Mouse (Mus musculus) hindbrain, embryonic 10.5 days (tissue): ENCODE data around the gene Gm28308. TPM values are rescaled to one million over a fixed set of nuclear protein-coding genes. Genes with fewer than 3 reads are reported as not detected.

Experiments used
- DNase-seq: peaks from one replicate; pipeline ENCODE4 v3.0.0-alpha.2; 2017; ENCODE audit warnings: low spot score
- H3K27ac ChIP-seq: fragments of 300-500 bp; sonication (generic); 2 replicates; pipeline ENCODE4 v1.5.1; 2016; ENCODE audit warnings: mild to moderate bottlenecking, moderate library complexity
- H3K27me3 ChIP-seq: fragments of 300-500 bp; sonication (generic); 2 replicates; pipeline ENCODE4 v1.6.1; 2016; ENCODE audit warnings: mild to moderate bottlenecking; ENCODE audit not compliant: poor library complexity, insufficient read depth, severe bottlenecking
- H3K36me3 ChIP-seq: fragments of 300-500 bp; sonication (generic); 2 replicates; pipeline ENCODE4 v1.6.1; 2016; ENCODE audit warnings: mild to moderate bottlenecking, moderate library complexity
- H3K4me1 ChIP-seq: fragments of 300-500 bp; sonication (generic); replicated peaks from 2 replicates; pipeline ENCODE4 v1.6.1; 2016; ENCODE audit warnings: mild to moderate bottlenecking
- H3K4me3 ChIP-seq: fragments of 300-500 bp; sonication (generic); 2 replicates; pipeline ENCODE4 v1.5.1; 2016; ENCODE audit warnings: mild to moderate bottlenecking, moderate library complexity
- H3K9me3 ChIP-seq: fragments of 300-500 bp; sonication (generic); 2 replicates; pipeline ENCODE4 v1.6.1; 2016; ENCODE audit warnings: mild to moderate bottlenecking, moderate library complexity
- WGBS: fragments of 180-500 bp; shearing (Covaris S2); methylation state at CpG from one replicate; pipeline ENCODE4 v1.1.7; 2016; 5-methylcytosine and 5-hydroxymethylcytosine counted together
- polyA plus RNA-seq: library from polyadenylated mRNA; unstranded; fragments of >200 nt; fragmentation: Nextera tagmentation; extraction: Ambion mirVana; gene quantifications from 2 replicates; pipeline ENCODE4 v1.2.1, GENCODE M21; 2016

Gm28308 gene
- polyA plus RNA-seq, 1 experiment from 2014 or later: not detected

GRCm38 (mm10) chr6:52200073-52200750 is 12.9 kb downstream of the Gm28308 start:
- H3K27ac ChIP-seq: no peak overlapping the region
- no peaks in the 10 kb centered on the region for H3K9me3 ChIP-seq
- peaks cover 16% of the 10 kb centered on the region for H3K4me1 ChIP-seq
- H3K27me3 ChIP-seq: peaks cover 100% of the 10 kb centered on the region
- no peak for DNase-seq
- 2% methylated on average over 30 of the region's 30 CpGs for WGBS
- no peaks in the 10 kb centered on the region for H3K36me3 ChIP-seq
- H3K4me3 ChIP-seq: no peak overlapping the region

- H3K4me3 ChIP-seq: no peak overlapping the region
- peaks cover 1% of the 10 kb centered on the region; the same call in 1 of the 2 replicates for H3K4me1 ChIP-seq
- H3K36me3 ChIP-seq: no peaks in the 10 kb centered on the region
- DNase-seq: no peak
- peaks cover 100% of the 10 kb centered on the region for H3K27me3 ChIP-seq
- no peaks in the 10 kb centered on the region for H3K9me3 ChIP-seq
- WGBS: under 1% methylated on average over 10 of the region's 10 CpGs
- no peak overlapping the region for H3K27ac ChIP-seq
Measured at GRCm38 (mm10) chr6:52197271-52197670, 15.9 kb downstream of the Gm28308 start.

- Histone ChIP-seq H3K36me3 (no peaks in the 10 kb centered on the region), H3K4me3 (no peak overlapping the region), H3K27ac (no peak overlapping the region), H3K27me3 (peaks cover 100% of the 10 kb centered on the region), H3K9me3 (no peaks in the 10 kb centered on the region), H3K4me1 (peaks cover 6% of the 10 kb centered on the region)
- no peak for DNase-seq
- 2% methylated on average over 9 of the region's 9 CpGs for whole genome bisulfite sequencing
Measured at GRCm38 (mm10) chr6:52196811-52197210, 16.3 kb downstream of the Gm28308 start.

GRCm38 (mm10) chr6:52194690-52195089 is 18.4 kb downstream of the Gm28308 start:
- WGBS: 3% methylated on average over 10 of the region's 10 CpGs
- H3K36me3 ChIP-seq: no peaks in the 10 kb centered on the region
- no peaks in the 10 kb centered on the region for H3K9me3 ChIP-seq
- no peak for DNase-seq
- H3K27me3 ChIP-seq: peaks cover 100% of the 10 kb centered on the region
- H3K4me1 ChIP-seq: peaks cover 17% of the 10 kb centered on the region
- no peak overlapping the region for H3K4me3 ChIP-seq
- H3K27ac ChIP-seq: no peak overlapping the region

GRCm38 (mm10) chr6:52191860-52192550 is 21.1 kb downstream of the Gm28308 start:
- under 1% methylated on average over 41 of the region's 55 CpGs for WGBS
- DNase-seq: peak; percentile 80
- H3K27ac ChIP-seq: 0 out of 2 replicates have a peak overlapping the region, but pooled peaks have one; percentile 8

DNA sequence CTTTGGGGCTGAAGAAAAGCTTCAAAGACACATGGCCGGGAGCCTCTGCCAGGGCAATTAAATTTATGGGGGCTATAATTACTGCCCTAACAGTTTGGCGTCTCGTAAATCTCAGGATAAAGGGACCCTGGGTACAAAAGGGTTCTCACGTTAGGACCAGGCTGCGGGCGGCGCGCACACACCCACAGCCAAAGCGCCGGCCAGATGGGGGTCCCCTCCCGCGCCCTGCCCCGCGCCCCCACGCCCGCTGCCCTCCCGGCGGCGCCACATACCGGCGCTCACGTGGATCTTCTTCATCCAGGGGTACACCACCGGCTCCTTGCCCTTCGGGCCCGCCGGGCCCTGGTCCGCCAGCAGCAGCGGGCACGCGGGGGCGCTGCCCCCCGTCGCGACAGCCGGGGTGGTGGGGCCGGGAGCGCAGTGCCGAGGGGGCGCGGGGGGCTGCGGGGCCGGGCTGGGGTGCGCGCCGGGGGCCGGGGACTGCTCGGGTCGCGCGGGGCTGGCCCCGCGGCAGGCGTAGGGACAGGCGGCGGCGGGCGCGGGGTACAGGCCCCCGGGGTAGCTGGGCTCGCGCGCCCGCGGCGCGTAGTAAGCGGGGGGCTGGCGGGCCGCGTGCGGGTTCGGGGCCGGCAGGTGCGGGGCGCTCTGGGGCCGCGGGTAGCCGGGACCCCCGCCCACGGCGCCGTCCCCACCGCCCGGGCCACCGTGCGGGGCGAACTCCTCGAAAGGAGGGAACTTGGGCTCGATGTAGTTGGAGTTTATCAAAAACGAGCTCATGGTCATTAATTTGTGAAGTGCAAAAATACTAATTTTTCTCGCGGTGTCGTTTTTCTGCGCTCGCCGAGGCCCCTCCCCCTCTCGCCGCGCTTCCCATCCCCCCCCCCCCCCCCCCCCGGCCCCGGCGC is 22.0 kb downstream of the Gm28308 start, which contains the start of gene Hoxa4:
TSS of gene Hoxa4 (minus strand) at position 848 of the 905 bp plus-strand sequence.
- 2% methylated on average over 92 of the region's 102 CpGs for whole genome bisulfite sequencing
- H3K4me3 ChIP-seq: peak within 1 kb of the TSS; percentile 55
- H3K36me3 ChIP-seq: no peaks in the 10 kb centered on the region
- no peaks in the 10 kb centered on the region for H3K9me3 ChIP-seq
- peaks cover 17% of the 10 kb centered on the region for H3K4me1 ChIP-seq
- H3K27ac ChIP-seq: peak within 1 kb of the TSS; percentile 69
- peaks cover 100% of the 10 kb centered on the region for H3K27me3 ChIP-seq
- DNase-seq: no peak

More at GRCm38 (mm10) chr6:52191860-52192550, 21.1 kb downstream of the Gm28308 start:
- no peaks in the 10 kb centered on the region for H3K36me3 ChIP-seq
- no peaks in the 10 kb centered on the region for H3K9me3 ChIP-seq
- peaks cover 100% of the 10 kb centered on the region for H3K27me3 ChIP-seq
- H3K4me3 ChIP-seq: peak overlapping the region; percentile 55
- peaks cover 17% of the 10 kb centered on the region for H3K4me1 ChIP-seq

DNA sequence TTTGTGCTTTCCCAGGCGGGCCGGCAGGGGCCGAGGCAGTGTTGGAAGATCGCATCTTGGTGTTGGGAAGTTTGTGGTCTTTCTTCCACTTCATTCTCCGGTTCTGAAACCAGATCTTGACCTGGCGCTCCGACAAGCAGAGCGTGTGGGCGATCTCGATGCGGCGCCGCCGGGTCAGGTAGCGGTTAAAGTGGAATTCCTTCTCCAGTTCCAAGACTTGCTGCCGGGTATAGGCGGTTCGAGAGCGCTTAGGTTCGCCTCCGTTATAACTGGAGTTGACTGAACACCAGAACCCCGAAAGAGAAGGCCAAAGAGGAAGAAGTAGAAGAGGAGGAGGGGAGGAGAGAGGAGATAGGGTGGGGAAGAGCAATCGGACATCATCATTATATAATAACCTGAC is 22.7 kb downstream of the Gm28308 start:
- DNase-seq: no peak
- Histone ChIP-seq H3K27ac (no peak overlapping the region), H3K4me1 (peaks cover 17% of the 10 kb centered on the region), H3K27me3 (peaks cover 100% of the 10 kb centered on the region), H3K36me3 (no peaks in the 10 kb centered on the region), H3K4me3 (peak overlapping the region; percentile 55; the same call in 1 of the 2 replicates), H3K9me3 (no peaks in the 10 kb centered on the region)
- under 1% methylated on average over 23 of the region's 23 CpGs for WGBS

DNA sequence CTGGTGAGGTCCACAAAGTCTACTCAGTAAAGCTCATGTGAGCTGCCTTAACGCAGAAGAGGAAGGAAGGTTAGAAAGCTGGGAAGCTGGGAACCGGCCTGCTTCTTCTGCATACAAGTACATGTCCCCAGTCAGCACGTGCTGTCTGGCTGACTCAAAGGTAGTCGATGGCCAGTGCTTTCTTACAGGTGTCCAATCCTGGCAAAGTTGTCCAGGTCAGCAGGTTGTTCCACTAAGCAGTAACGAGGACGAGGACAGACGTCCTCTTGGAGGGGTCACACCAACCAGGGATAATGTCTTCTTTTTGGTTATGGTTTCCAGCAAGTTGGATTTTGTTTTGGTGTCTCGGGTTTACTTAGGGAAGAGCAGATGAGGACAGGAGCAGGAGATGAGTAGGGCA is 23.2 kb downstream of the Gm28308 start:
- peaks cover 17% of the 10 kb centered on the region for H3K4me1 ChIP-seq
- no peak for DNase-seq
- no peak overlapping the region for H3K27ac ChIP-seq
- peaks cover 100% of the 10 kb centered on the region for H3K27me3 ChIP-seq
- no peaks in the 10 kb centered on the region for H3K36me3 ChIP-seq
- 4% methylated on average over 8 of the region's 8 CpGs for WGBS
- no peaks in the 10 kb centered on the region for H3K9me3 ChIP-seq
- H3K4me3 ChIP-seq: peak overlapping the region; percentile 55; the same call in 1 of the 2 replicates

- WGBS: 4% methylated on average over 5 of the region's 5 CpGs
- Histone ChIP-seq H3K9me3 (no peaks in the 10 kb centered on the region), H3K36me3 (no peaks in the 10 kb centered on the region), H3K27me3 (peaks cover 100% of the 10 kb centered on the region), H3K4me3 (no peak overlapping the region), H3K4me1 (peaks cover 17% of the 10 kb centered on the region), H3K27ac (no peak overlapping the region)
- DNase-seq: no peak
Measured at GRCm38 (mm10) chr6:52189172-52189591, 24.0 kb downstream of the Gm28308 start.

DNA sequence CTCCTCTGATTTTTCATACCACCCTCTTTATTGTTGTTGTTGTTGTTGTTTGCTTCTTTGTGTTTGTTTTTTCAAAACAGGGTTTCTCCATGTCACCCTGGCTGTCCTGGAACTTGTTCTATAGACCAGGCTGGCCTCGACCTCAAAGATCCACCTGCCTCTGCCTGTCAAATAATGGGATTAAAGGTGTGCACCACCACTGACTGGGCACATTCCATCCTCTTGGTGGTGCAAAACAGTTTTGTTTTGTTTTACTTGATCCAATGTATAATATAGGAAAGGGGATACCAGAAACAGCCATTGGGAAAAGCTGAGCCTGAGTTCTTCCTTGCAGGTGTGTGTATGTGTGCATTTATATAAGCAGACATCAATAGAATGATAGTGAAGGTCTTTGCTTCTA is 26.6 kb downstream of the Gm28308 start:
- H3K9me3 ChIP-seq: no peaks in the 10 kb centered on the region
- H3K36me3 ChIP-seq: no peaks in the 10 kb centered on the region
- peaks cover 100% of the 10 kb centered on the region for H3K27me3 ChIP-seq
- 16% methylated on average over 1 of the region's 1 CpGs for WGBS
- H3K4me3 ChIP-seq: no peak overlapping the region
- DNase-seq: no peak
- H3K27ac ChIP-seq: no peak overlapping the region
- peaks cover 8% of the 10 kb centered on the region for H3K4me1 ChIP-seq

- Histone ChIP-seq H3K4me3 (no peak overlapping the region), H3K9me3 (no peaks in the 10 kb centered on the region), H3K36me3 (no peaks in the 10 kb centered on the region), H3K4me1 (peaks cover 2% of the 10 kb centered on the region), H3K27ac (no peak overlapping the region), H3K27me3 (peaks cover 100% of the 10 kb centered on the region)
- 6% methylated on average over 3 of the region's 3 CpGs for WGBS
- no peak for DNase-seq
Measured at GRCm38 (mm10) chr6:52185834-52186233, 27.3 kb downstream of the Gm28308 start.

- Histone ChIP-seq H3K27me3 (peaks cover 100% of the 10 kb centered on the region), H3K4me1 (no peaks in the 10 kb centered on the region; the same call in 1 of the 2 replicates), H3K36me3 (no peaks in the 10 kb centered on the region), H3K9me3 (no peaks in the 10 kb centered on the region), H3K27ac (no peak overlapping the region), H3K4me3 (0 out of 2 replicates have a peak overlapping the region, but pooled peaks have one; percentile 20)
- no peak for DNase-seq
- 2% methylated on average over 19 of the region's 19 CpGs for WGBS
Measured at GRCm38 (mm10) chr6:52185222-52185621, 27.9 kb downstream of the Gm28308 start.
